Mouse (Mus musculus) B cell, adult 2 months (primary cell): Measurements from ENCODE around the gene Nwd1.
"Not testable (repeated sequence)": the region's sequence is repeated elsewhere in the genome, so short reads cannot be mapped to it uniquely, and the experiment has no call there.

ENCODE experiments used
- DNase-seq, 2 experiments: peaks; one replicate each; pipeline ENCODE4 v3.0.0; 2022

Nwd1 gene

DNA sequence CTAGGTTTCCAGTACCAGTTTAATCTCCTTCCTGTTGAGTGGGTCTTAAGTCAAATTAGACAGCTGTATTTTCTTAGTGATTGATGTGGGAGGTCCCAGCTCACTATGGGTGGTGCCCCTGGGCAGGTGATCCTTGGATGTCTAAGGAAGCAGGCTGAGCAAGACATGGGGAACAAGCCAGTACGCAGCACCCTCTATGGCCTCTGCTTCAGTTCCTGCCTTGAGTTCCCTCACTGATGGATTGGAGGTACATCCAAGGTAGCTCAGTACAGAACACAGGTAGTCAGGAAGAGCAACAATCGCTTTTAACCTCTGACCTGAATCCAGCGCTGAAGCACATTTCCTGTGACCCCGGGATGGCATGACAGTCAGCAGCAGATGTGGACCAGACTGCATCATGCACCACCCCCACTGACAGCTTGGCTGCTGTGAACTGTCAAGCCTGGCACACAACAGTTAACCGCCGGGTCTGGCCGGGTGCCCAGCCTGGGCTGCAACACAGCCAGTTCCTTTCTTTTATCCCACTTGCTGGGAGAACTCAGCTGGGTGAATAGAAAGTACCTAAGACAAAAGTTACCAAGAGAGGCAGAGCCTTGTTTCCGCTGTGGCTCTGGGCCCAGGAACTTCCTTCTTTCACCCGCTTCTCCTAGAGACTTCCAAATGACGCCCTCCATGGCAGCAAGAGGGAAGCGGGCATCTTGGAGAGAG is at the start of gene Nwd1:
Nwd1 (plus strand) TSS at position 652 of the 708 bp plus-strand sequence.
- DNase-seq: no peak

DNA sequence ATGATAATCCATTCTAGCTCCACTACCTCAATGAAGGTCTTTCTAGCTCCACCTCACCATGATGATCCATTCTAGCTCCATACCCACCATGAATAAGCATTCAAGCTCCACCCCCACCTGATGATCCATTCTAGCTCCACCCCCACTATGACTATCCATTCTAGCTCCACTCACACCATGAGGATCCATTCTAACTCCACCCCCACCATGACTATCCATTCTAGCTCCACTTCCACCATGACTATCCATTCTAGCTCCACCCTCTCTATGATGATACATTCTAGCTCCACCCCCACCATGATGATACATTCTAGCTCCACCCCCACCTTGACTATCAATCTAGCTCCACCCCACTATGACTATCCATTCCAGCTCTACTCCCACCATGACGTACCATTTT is 3.6 kb upstream of the Nwd1 start:
- DNase-seq: no peak

DNA sequence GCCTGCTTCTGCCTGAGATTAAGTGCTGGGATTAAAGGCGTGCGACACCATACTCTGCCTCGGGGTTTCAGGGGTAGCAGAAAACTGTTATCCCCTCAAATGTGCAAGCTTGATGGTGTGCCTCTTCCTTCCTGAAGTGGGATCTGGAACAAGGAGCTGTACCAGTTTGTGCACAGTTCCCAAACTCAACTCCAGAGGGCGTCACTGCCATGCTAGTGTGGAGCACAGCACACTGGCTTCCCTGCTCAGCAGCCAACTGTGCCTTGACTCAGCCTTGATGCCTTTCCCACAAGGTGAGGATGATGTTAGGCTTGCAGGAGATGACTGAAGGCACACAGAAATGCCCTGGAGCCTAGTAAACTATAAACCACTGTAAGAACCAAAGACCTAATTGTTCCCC is 1.9 kb upstream of the Nwd1 start:
- DNase-seq: no peak

DNA sequence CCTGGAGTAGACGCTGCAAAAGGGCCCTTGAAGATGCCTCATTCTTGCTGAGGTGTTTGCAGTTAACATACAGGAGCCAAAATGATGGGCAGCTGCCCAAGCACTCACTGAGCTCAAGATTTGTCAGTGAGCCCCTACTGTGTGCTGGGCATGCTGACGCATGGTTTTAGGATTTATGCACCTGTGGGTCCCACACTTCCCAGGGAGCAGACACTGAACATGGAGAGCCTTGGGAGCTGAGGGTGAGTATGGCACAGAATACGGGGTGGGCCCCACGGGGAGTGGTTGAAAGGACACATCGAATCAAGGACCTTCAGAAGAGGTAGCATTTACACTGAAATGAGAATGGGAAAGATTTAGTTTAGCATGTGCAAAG is 245 bp downstream of the Nwd1 start:
- DNase-seq: no peak

DNA sequence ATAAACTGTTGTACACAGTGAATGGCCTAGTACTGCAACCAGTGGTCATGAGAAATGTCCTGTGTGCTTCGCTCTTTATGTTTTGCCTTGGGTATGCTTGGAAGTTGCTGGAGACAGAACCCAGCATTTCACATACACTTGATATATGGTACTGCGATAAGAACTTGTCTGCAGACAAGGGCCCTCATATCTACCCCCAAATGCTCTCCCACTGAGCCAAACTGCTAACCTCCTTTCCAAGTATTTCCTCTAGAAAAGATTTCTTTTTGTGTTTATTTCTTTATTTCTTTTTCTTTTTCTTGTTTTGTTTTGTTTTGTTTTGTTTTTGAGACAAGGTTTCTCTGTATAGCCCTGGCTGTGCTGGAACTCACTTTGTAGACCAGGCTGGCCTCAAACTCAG is 4.2 kb downstream of the Nwd1 start:
- no peak for DNase-seq

DNA sequence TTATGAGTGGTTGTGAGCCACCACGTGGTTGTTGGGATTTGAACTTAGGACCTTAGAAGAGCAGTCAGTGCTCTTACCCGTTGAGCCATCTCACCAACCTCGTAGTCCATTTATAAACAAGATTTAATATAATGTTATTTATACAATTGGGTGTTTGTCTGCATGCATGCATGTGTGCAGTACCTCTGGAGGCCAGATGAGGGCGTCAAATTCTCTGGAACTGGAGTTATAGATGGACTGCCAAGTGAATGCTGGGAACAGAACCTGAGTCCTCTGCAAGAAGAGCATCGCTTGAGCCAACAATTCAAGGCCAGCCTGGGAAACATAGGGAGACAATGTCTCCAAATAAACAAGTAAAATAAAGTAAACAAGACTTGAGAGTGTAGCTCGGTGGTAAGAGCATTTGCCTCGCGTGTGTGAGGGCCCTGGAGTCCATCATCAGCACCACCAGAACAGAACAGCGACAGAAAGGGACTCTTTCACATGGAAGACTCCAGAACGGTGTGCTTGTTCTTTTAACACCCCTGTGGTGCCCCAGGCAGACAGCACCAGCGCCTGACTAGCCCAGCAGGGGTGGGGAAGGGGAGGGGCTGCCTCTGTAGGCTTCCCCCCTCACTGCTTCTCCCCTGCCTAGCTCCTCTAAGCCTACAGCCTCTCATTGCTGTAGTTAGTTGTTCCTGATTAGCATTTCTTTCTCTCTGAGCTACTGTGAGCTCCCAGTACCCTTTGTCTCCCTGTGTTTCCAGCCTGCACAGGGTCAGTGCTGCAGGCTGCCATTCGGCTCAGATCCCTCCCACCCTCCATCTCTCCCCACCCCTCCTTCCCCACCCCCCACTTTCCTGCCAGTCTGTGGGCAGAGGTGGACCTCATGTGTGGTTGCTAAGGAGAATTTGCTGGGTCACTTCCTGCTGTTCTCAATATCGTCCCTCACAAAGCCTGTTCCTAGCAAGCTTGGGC is 8.3 kb downstream of the Nwd1 start:
- DNase-seq: no peak

DNA sequence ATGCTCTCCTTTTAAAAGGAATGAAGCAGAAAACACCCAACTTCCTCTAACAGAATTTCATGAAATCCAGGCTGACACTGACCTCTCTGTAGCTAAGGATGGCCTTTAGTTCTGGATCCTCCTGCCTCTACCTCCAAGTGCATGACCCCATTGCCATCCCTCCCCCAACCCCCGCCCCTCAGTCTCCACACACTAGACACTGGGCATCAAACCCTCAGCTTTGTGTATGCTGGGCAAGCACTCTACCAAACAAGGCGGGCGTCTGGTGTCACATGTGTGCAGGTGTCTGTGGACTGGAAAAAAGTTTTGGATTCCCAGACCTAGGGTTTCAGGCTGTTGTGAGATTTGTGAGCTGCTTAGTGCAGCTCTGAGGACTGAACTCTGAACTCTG is 9.0 kb downstream of the Nwd1 start:
- no peak for DNase-seq

DNA sequence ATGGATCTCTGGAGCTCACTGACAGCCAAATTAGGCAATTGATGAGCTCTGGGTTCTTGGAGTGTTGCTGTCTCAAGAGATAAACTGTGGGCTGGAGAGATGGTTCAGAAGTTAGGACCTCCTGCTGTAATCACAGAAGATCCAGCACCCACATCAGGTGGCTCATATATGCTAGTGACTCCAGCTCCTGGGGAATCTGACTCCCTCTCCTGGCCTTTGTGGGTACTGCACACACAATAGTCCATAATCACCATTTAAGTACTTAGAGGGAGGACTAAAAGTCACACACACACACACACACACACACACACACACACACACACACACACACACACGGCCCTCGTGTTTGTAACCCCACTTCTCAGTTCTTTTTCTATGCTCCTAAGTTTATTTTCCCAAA is 13.5 kb downstream of the Nwd1 start:
- DNase-seq: peak; percentile 14 to 32

DNA sequence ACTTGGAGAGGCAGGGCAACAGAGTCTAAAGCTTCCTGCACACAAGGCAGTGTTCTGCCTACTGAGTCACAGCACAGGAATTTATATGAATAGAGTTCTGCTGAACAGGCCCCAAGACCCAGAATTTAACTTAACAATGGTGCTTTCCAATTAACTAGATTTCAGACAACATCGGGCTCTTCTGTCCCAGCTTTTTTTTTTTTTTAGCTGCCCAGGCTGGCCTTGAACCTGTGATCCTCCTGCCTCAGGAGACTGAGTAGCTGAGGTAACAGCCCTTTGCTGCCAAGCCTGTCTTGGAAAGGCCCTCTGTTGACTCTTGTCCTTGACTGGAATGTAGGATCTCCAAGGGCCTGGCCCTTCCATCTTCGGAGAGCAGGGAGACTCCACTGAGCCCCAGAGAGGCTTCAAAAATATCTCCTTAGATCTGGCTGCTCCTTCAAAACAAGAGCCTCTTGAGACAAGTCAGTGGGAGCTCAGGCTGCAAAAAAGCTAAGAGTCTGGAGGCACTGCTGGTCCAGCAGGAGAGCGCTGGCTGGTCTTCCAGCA is 17.7 kb downstream of the Nwd1 start:
- DNase-seq: no peak

DNA sequence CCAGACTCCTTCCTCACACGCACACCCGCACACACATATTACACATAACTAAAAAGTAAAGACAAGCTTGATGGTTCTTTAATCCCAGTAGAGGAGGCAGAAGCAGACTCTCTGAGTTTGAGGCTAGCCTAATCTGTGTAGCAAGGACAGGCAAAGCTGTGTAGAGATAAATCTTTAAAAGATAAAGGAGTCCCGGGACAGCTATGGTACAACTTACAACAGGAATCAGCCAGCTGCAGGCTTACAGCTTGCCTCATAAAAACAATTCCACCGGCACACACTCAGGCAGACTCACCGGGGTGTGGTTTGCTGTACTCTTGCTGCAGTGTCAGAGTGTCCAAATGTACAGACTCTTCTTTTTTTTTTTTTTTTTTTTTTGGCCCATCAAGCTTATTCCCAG is 18.2 kb downstream of the Nwd1 start:
- no peak for DNase-seq

DNA sequence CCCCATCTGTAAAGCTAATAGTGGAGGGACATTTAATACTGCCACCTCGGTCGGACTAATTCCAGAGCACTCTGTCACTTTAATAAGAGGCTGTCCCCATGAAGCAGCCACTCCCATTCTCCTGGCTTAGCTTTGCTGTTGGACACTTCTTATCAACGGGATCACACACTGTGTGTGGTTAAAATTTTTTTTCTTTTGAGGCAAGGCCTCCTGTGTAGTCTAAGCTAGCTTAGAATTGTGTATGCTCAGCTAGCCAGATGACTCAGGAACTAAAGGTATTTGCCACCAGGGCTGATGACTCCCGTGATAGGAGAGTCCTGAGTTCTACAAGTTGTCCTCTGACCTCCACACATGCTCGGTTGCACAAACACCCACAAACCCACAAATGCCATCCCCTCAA is 18.9 kb downstream of the Nwd1 start:
- DNase-seq: no peak

DNA sequence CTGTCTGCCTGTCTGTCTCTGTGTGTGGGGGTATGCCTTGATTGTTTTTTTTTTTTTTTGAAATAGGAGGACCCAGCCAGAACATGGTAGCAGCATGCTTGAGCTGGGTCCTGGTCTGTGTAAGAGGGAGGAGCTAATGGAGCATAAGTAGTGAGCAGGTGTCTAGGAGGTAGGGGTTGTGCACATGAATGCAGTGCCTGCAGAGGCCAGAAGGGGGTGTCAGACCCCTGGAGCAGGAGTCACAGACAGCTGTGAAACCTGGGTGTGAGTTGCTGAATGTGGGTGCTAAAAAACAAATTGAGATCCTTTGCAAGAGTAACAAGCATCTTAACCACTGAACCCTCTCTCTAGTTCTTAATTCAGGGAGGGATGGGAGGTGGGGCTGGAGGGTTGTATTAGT is 22.4 kb downstream of the Nwd1 start:
- DNase-seq: no peak

DNA sequence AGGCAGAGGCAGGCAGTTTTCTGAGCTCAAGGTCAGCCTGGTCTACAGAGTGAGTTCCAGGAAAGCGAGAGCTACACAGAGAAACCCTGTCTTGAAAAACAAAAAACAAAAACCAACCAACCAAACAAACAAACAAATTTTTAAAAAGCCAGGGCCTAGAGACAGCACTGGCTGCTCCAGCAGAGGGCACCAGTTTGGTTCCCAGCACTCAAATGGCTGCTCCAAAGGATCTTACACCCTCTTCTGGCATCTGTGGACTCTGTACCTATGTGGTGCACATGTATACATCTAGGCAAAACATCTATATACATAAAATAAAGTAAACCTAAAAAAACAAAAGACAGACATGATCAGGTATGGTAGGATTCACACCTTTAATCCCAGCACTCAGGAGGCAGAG is 26.3 kb downstream of the Nwd1 start:
- DNase-seq: no peak

DNA sequence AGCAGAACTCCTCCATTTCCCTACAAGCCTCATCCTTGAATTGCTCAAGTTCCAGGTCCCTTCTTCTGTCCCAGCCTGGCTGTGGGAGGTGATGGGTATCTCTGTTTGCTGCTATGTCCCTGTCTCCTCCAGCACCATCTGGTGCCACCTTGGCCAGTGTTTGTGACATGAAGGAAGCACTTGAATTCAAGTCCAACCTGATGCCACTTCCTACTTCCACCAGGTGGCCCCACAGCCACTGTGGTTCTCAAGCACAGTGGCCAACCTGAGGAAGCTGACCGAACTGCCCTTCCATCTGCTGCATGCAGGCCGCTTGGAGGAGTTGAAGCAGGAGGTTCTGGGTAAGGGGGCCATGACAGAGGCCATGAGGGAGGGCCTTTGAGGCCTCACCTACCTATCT is 27.7 kb downstream of the Nwd1 start:
- DNase-seq: no peak

DNA sequence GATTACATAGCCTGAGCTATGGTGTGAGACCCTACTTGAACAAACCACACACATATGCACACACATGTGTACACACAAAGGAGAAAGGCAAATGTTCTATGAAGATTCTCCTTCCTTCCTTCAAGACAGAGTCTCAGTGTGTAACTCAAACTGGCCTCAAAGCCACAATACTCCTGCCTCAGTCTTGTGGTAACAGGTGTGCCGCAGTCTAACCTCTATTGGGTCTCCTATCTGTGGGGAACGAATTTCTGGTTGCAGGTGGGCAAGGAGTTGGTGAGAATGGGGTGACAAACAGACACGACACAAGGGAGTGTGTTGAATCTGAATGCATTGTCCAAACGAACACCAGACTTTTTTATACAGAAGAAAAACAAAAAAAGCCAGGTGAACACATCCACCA is 29.9 kb downstream of the Nwd1 start:
- no peak for DNase-seq

DNA sequence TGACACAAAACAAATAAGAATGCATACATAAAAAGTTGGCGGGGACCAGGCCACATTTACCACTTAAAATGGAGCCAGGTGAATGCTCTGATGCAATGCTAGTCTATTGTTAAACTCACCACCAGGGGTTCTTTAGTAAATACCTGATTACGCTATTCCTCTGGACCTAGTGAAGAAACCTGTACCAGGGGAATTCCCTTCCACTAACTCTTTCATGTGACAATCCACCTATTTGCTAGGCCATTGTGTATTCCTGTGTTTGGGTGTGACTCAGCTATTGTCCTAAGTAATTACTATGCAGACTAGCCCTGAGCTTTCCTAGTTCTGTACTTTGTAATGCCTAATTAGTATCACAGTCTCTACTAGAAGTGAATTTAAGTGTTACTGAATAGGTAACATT is 30.3 kb downstream of the Nwd1 start:
- not testable (repeated sequence) for DNase-seq

DNA sequence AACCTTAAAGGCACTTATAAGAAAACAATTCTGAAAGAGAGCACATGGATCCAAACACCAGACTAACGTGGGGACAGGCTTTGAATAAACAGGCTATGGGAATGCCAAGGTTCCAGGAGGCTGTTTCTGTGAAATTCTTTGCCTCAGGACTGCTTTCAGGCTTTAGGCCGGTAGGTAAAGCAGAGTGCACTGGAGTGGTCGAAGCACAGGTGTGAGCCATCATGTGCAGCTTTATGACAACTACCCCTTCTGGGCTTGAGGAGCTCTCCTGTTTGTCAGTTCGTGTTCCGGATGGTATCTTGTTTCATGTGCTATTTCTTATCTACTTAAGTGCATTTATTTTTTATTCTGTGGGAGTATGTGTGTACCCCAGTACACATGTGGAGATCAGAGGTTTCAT is 30.8 kb downstream of the Nwd1 start:
- DNase-seq: no peak

DNA sequence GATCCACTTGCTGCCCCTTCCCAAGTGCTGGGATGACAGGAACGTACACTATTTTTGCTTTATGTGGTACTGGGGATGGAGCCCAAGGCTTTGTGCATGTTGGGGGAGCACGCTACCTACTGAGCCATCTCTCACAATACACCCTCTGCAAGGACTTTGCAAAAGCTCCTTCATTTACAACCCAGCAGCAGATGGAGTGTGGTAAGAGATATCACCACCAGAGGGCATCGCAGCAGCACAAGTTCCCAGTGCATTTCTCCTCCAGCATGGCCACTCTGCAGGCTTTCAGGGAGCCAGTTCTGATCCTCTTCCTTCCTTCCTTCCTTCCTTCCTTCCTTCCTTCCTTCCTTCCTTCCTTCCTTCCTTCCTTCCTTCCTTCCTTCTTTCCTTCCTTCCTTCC is 33.6 kb downstream of the Nwd1 start:
- peak; percentile 44 to 52 for DNase-seq

DNA sequence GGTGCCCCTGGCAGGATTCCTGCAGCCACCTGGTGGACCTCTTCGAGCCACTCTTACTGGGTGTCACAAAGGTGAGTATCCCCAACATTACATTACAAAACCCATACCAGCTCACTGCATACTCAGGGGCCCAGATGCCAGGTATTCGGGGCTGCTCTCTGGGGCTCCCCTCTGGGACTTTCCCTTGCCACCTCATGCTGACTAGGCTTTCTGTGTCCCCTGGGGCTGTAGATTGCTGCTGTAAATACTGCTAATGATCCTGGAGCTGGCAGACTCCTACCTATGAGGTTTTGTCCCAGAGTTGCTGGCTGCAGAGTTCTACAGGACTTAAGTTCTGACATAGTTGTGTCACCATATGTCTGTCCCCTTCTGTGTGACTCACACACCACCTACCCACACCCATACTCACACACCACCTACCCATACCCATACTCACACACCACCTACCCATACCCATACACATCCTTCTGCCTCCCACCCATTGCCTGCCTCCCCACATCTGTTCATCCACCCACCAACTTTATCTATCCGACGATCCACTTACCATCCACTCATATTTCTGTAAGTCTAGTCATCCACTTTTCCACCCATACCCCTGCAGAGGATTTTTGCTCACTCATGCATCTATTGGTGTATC is 35.7 kb downstream of the Nwd1 start:
- no peak for DNase-seq

DNA sequence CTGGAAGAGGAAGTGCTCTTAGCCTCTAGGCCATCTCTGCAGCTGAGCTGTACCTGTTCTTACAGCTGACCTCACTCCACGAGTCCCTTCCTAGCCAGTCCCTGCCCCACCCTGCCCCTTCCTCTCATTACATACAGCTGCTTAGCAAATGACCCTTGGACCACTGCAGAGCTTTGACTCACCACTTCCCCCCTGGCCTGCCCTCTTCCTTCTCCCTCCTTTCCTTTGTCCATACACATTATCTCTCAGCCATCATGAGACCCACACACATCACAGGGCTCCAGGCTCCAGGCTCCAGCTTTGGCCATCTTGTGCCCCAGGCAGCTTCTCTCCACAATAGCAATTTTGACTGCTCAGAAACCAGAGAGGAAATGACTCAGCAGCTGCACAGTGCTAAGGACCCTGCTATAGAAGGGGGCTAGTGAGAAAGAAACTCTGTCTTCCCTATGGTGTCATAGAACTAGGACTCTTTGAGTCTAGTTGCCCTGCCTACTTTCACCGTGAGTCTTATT is 36.6 kb downstream of the Nwd1 start:
- no peak for DNase-seq

DNA sequence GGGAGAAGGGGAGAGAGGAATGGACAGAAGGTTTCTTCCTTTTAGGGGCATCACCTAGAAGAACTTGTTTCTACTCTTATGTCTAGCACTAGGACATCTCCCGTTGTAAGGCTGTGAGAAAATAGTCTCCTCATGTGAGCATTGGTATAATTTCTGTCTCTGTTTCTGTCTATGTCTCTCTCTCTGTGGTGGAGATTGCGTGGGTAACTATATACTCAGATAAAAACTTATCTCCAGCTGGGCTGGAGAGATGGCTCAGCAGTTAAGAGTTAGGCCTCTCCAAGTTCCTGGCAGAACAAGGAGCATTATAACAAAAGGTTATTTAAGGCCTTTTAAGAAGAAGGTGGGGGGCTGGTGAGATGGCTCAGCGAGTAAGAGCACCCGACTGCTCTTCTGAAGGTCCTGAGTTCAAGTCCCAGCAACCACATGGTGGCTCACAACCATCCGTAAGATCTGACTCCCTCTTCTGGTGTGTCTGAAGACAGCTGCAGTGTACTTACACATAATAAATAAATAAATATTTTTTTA is 37.1 kb downstream of the Nwd1 start:
- not testable (repeated sequence) for DNase-seq

DNA sequence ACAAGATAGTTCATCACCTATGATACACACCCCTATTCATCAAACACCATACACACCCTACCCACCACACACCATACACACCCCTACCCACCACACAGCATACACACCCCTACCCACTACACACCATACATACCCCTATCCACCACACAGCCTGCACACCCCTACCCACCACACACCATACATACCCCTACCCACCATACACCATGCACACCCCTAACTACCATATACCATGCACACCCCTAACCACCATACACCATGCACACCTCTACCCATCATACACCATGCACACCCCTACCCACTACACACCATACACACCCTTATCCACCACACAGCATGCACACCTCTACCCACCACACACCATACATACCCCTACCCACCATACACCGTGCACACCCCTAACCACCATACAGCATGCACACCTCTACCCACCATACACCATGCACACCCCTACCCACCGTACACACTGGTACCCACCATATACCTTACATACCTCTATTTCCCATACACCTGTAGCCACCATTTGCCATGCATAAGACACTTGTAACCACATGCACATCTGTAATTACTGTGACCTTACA is 51.9 kb downstream of the Nwd1 start:
- DNase-seq: no peak

DNA sequence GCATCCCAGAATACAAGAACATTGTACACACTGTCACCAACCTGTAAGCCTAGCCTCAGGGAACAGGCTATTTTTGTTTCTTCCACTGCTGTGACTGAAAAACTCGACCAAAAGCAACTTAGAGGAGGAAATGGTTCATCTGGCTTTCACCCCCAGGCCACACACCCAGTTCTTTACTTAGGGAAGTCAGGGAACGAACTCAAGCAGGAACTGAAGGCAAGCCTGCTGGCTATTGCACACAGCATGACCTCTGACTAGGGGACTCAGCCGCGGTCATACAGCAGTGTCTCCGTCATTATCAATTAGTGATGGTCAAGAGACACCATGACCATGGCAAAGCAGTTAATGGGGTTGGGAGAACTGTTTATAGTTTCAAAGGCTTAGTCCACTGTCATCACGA is 66.1 kb downstream of the Nwd1 start:
- no peak for DNase-seq
